Mouse (Mus musculus): ENCODE measurements around the gene Pax5.

- TF ChIP-seq CTCF (IDR thresholded peaks at IDR 0.05; ENCODE audit: low read depth) (no peak), EP300 (IDR thresholded peaks at IDR 0.05; ENCODE audit: low read depth) (no peak)
Observed at GRCm38 (mm10) chr4:44713554-44714051, 3.3 kb upstream of the Pax5 start.

Data from liver, postnatal 0 days (tissue).